21 mouse cellular contexts compared by ENCODE assay signal in the genomic region with DNA sequence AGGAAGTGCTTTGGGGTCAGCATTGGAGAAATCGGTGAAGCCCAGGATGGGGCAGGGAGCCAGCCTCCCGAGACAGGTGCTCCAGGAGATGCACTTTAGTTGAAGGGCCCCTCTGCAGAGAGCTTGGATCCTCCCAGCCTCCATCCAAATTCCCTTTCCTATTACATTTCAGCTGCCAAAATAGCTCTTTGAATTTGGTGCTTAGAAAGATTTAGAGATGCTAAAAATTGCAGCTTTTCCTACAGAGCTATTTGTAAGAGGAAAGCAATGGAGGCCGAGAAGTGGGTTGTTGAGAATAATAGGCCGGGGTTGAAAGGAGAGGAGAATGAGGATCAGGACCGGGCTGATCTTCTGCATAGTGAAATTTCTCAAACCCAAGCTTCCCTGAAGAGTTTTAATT.
A peak's percentile ranks its signal among the peaks of the same experiment; 100 is the strongest.
DNase-seq lines count a peak whose midpoint lies in the region; ATAC-seq lines count a peak whose summit lies in the region.
"Had no signal": no experiment of that assay in that cellular context is flagged by ENCODE, and none has a peak within 500 bp of the region (broad histone marks: within the 10 kb centered on the region; RNA-seq: fewer than 3 reads in every experiment).

No protein-coding gene starts in this region.

- ATAC-seq in frontal cortex, adult (ENCODE audit: low TSS enrichment), result peak; percentile 78
- ATAC-seq: activated CD4-positive, CD25-positive, alpha-beta regulatory T cell, adult 4 months; CD4-positive, CD25-positive, alpha-beta regulatory T cell, adult 4 months; Patski had no signal

- no peak for DNase-seq in frontal cortex, postnatal 10 days (ENCODE audit: low spot score in 2 of 2)
- DNase-seq in right cerebral cortex, adult 18-20 months, result peak; percentile 2
- DNase-seq in right cerebral cortex, postnatal 14 days, result no peak
- peak; percentile 57 for DNase-seq in brain, adult 2 months (ENCODE audit: low read depth, low spot score)
- peak; percentile 19 for DNase-seq in telencephalon, adult 2 months (ENCODE audit: low read depth, low spot score)
- DNase-seq in embryo, embryonic 10.5 days (ENCODE audit: low spot score), result no peak
- no peak for DNase-seq in cerebellum, postnatal 14 days
- DNase-seq: adrenal gland, adult 2 months; adrenal gland, adult 8-10 months; adrenal gland, postnatal 10 days; adrenal gland, postnatal 14 days; adrenal gland, postnatal 25 days; adrenal gland, postnatal 36 days; B cell, adult 2 months; cerebellum, adult 11 months; cerebellum, adult 11-12 months; cerebellum, adult 18-20 months had no signal

Comparison
In these comparisons a context has a peak if more than half of its experiments do, and no peak if none do; other contexts are left out.
1. DNase-seq: peak in right cerebral cortex, adult 18-20 months (single experiment), brain, adult 2 months (single experiment) and telencephalon, adult 2 months (single experiment); none in frontal cortex, postnatal 10 days (0 of 2), right cerebral cortex, postnatal 14 days (single experiment), embryo, embryonic 10.5 days (single experiment) and cerebellum, postnatal 14 days (0 of 2).